Mouse (Mus musculus): ENCODE measurements around the gene Macrod2. TPM values are rescaled to one million over a fixed set of nuclear protein-coding genes. Genes with fewer than 3 reads are reported as not detected.

Macrod2 gene
- polyA plus RNA-seq, 1 experiment from 2014 or later = 19.9 TPM

DNA sequence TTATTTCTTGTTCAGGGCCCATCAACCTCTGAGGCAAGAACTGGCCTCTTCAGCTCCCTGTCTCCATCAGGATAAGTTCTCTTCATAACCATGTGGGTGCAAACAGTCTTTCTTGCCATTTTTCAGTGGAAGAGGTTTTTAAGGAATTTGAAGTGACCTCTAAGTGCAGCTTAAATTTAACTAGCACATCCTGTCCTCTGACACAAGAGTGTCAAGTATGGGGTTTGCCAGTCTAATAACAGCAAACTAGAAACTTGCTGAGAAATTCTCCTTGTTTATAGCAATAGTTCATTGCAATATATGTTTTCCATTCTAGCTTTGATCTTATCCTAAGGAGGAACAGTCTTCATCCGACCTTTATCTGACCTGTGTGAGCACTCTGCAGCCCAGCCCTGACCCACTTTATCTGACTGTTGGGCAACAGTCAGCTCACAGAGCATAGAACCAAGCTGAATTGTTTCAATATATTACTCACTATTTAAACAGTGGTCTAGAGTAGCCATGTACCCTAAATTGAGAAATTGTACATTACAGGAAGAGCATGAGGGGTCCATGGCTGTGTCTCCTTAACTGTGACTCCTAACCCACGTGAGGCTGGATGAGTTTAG, 226.7 kb downstream of the Macrod2 start:
- H3K4me2 ChIP-seq = no peak overlapping the region
- ATAC-seq (replicated peaks; ENCODE audit: low FRiP score) = no peak
- H3K9me3 ChIP-seq (ENCODE audit: control insufficient read depth, low read length) = no peaks in the 10 kb centered on the region
- no peak overlapping the region for H3K9ac ChIP-seq (ENCODE audit: low read depth, low read length)
- no peak for DNase-seq (ENCODE audit: low spot score)
- no peak overlapping the region for H3K4me3 ChIP-seq (ENCODE audit: low read depth, low read length)
- no peaks in the 10 kb centered on the region for H3K4me1 ChIP-seq (replicated peaks; ENCODE audit: control insufficient read depth, insufficient read depth, low read length)
- no peaks in the 10 kb centered on the region for H3K27me3 ChIP-seq (replicated peaks; ENCODE audit: control insufficient read depth, insufficient read depth, low read length)
- H3K27ac ChIP-seq (ENCODE audit: low read depth, low read length) = no peak overlapping the region
- H3K36me3 ChIP-seq (ENCODE audit: control insufficient read depth, insufficient read depth, low read length) = no peaks in the 10 kb centered on the region
- WGBS = 55% methylated on average over 2 of the region's 2 CpGs

DNA sequence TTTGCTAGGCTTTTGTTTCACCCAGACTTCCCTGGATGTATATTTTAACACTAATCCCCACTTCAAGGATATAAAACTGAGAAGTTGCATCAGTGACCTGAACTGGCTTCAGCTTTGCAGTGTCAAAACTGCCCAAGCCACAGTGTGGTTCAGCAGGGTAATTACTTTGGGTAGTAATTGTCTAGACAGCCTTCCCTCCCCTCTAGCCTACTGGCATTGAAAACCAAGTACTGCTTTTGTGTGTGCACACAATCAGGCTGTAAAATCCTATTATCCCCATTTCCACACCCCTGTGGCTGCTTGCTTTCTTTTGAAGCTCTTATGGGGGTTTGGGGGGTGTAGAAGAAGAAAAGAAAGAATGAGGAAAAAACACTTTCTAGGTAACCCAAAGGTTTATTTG, 258.4 kb downstream of the Macrod2 start:
- no peaks in the 10 kb centered on the region for H3K36me3 ChIP-seq (ENCODE audit: control insufficient read depth, insufficient read depth, low read length)
- no peaks in the 10 kb centered on the region for H3K9me3 ChIP-seq (ENCODE audit: control insufficient read depth, low read length)
- H3K27ac ChIP-seq (ENCODE audit: low read depth, low read length) = no peak overlapping the region
- no peak overlapping the region for H3K4me3 ChIP-seq (ENCODE audit: low read depth, low read length)
- no peaks in the 10 kb centered on the region for H3K4me1 ChIP-seq (replicated peaks; ENCODE audit: control insufficient read depth, insufficient read depth, low read length)
- no peak overlapping the region for H3K9ac ChIP-seq (ENCODE audit: low read depth, low read length)
- H3K4me2 ChIP-seq = no peak overlapping the region
- H3K27me3 ChIP-seq (replicated peaks; ENCODE audit: control insufficient read depth, insufficient read depth, low read length) = no peaks in the 10 kb centered on the region
- no peak for ATAC-seq (replicated peaks; ENCODE audit: low FRiP score)
- no peak for DNase-seq (ENCODE audit: low spot score)

DNA sequence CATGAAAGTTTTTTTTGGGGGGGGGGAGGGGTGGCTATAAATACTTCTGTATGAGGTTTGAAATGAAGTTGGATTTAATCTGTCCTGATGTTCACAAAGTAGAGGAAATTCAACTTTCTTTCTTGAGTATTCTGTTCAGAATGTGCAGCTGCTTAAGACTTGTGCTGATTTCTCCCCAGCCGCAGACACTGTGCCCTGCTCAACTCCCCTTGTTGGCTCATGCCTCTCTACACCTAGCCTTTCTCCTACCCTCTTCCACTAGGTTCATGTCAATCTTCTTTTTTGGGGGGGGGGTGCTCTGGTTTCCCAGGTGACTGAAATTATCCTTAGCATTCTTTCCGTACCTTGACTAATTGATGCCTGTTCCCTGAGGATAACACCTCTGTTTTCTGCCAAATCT, 258.9 kb downstream of the Macrod2 start:
- Histone ChIP-seq H3K36me3 (ENCODE audit: control insufficient read depth, insufficient read depth, low read length) (no peaks in the 10 kb centered on the region), H3K27ac (ENCODE audit: low read depth, low read length) (no peak overlapping the region), H3K9me3 (ENCODE audit: control insufficient read depth, low read length) (no peaks in the 10 kb centered on the region), H3K4me3 (ENCODE audit: low read depth, low read length) (no peak overlapping the region), H3K4me1 (replicated peaks; ENCODE audit: control insufficient read depth, insufficient read depth, low read length) (no peaks in the 10 kb centered on the region), H3K9ac (ENCODE audit: low read depth, low read length) (no peak overlapping the region), H3K4me2 (no peak overlapping the region), H3K27me3 (replicated peaks; ENCODE audit: control insufficient read depth, insufficient read depth, low read length) (no peaks in the 10 kb centered on the region)
- ATAC-seq (replicated peaks; ENCODE audit: low FRiP score) = no peak
- DNase-seq (ENCODE audit: low spot score) = no peak
- 72% methylated on average over 2 of the region's 2 CpGs for WGBS

DNA sequence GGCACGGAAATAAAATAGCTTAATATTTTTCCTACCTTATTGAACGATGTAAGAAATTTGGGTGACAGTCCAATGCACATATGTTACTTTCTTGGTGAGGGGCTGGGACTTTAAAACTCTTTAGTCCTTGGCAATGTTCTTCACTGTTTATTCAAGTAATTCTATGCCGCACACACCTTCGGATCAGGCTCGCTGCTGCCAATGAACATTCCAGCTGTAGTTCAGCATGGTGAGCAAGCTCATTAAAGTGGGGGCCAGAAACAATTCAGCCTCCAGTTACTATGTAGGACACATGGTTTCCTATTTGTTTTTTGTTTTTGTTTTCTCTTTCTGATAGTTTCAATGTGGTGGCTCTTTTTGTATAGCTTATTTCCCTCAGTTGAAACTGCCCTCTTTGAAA, 267.6 kb downstream of the Macrod2 start:
- 95% methylated on average over 5 of the region's 5 CpGs for WGBS
- H3K27ac ChIP-seq (ENCODE audit: low read depth, low read length) = no peak overlapping the region

DNA sequence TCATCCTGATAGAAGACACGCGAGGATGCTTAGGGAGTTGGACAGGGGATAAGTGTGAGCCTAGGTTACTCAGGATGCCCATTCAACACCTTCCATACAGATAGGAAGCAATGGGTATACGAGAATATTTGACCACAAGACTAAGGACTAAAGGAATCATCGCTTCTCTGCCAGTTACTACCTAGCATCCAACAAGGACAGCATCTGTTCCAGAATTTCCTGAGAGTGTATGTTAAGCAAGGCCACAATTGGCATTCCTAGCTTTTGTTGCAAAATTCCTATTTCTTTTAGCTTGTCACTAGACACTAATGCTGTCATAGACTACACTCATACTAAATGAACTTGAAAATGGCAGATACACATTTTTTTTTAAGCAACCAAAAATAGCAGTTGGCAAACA, 269.3 kb downstream of the Macrod2 start:
- no peaks in the 10 kb centered on the region for H3K27me3 ChIP-seq (replicated peaks; ENCODE audit: control insufficient read depth, insufficient read depth, low read length)
- H3K27ac ChIP-seq (ENCODE audit: low read depth, low read length) = no peak overlapping the region
- H3K4me2 ChIP-seq = no peak overlapping the region
- no peak for ATAC-seq (replicated peaks; ENCODE audit: low FRiP score)
- no peaks in the 10 kb centered on the region for H3K9me3 ChIP-seq (ENCODE audit: control insufficient read depth, low read length)
- no peaks in the 10 kb centered on the region for H3K36me3 ChIP-seq (ENCODE audit: control insufficient read depth, insufficient read depth, low read length)
- no peak overlapping the region for H3K9ac ChIP-seq (ENCODE audit: low read depth, low read length)
- no peaks in the 10 kb centered on the region for H3K4me1 ChIP-seq (replicated peaks; ENCODE audit: control insufficient read depth, insufficient read depth, low read length)
- WGBS = 75% methylated on average over 4 of the region's 4 CpGs
- no peak overlapping the region for H3K4me3 ChIP-seq (ENCODE audit: low read depth, low read length)
- DNase-seq (ENCODE audit: low spot score) = no peak

More for the DNA sequence above, 267.6 kb downstream of the Macrod2 start:
- no peak overlapping the region for H3K4me3 ChIP-seq (ENCODE audit: low read depth, low read length)
- no peaks in the 10 kb centered on the region for H3K9me3 ChIP-seq (ENCODE audit: control insufficient read depth, low read length)
- H3K36me3 ChIP-seq (ENCODE audit: control insufficient read depth, insufficient read depth, low read length) = no peaks in the 10 kb centered on the region
- H3K27me3 ChIP-seq (replicated peaks; ENCODE audit: control insufficient read depth, insufficient read depth, low read length) = no peaks in the 10 kb centered on the region
- ATAC-seq (replicated peaks; ENCODE audit: low FRiP score) (no peak), DNase-seq (ENCODE audit: low spot score) (no peak)
- H3K4me2 ChIP-seq = no peak overlapping the region
- H3K9ac ChIP-seq (ENCODE audit: low read depth, low read length) = no peak overlapping the region
- H3K4me1 ChIP-seq (replicated peaks; ENCODE audit: control insufficient read depth, insufficient read depth, low read length) = no peaks in the 10 kb centered on the region

DNA sequence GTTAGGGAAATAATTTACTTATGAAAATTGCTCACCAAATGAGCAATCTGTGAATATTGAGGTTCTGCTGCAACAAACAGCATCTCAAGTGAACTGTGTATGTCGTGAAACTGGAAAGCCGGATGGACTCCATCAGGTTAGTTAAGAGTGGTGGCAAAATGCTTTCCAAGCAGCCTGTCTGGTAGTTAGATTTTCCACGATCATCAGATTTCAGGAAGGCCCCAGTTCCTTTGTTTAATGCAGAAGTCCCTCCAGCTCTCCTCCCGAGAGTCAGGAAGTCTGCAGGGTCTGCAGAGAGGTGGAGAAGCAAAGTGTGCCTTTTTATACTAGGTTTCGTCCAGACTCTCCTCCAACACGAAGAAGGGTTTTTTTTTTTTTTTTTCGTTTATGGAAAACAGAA, 271.7 kb downstream of the Macrod2 start:
- Histone ChIP-seq H3K9me3 (ENCODE audit: control insufficient read depth, low read length) (no peaks in the 10 kb centered on the region), H3K27me3 (replicated peaks; ENCODE audit: control insufficient read depth, insufficient read depth, low read length) (no peaks in the 10 kb centered on the region), H3K27ac (ENCODE audit: low read depth, low read length) (no peak overlapping the region), H3K36me3 (ENCODE audit: control insufficient read depth, insufficient read depth, low read length) (no peaks in the 10 kb centered on the region), H3K4me2 (no peak overlapping the region; the same call in 1 of the 2 replicates), H3K4me1 (replicated peaks; ENCODE audit: control insufficient read depth, insufficient read depth, low read length) (no peaks in the 10 kb centered on the region), H3K9ac (ENCODE audit: low read depth, low read length) (no peak overlapping the region), H3K4me3 (ENCODE audit: low read depth, low read length) (no peak overlapping the region)
- DNase-seq (ENCODE audit: low spot score) = no peak
- WGBS = 42% methylated on average over 7 of the region's 7 CpGs
- ATAC-seq (replicated peaks; ENCODE audit: low FRiP score) = no peak

DNA sequence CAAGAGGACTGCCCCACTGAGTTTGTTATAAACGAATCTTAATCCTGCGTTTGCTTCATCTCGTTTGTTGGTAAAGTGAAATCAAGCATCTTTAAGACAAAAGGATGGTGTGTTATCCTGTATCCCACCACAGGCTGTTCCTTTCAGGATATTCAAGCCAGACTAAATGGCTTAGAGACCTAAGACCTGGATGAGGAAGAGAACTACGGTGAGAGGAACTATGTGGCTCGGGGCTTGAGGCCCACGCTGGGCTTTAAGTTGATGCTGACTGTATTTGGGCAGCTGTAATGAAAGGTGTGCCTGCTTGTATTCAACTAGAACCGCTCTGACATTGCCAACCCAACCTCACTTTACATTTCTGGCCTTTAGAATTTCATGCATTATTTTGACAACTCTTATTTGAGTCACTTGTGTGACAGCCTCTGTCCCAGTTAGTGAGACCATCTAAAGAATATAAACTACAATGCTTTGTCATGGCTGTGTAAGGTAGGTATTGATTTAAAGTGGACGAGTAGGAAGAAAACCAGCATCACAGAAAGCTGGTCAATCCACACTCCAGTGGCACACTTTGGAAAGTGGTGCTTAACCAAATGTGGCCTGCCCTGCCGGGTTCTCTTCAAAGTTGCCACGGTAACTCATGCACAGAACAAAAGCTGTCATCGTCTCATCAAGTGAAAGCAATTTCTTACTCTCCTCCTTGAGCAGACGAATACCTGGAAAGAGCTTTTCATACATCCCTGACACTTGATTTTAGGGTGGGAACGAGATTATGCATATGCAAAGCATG, 272.3 kb downstream of the Macrod2 start:
- H3K4me2 ChIP-seq = peak overlapping the region; percentile 47
- no peak overlapping the region for H3K27ac ChIP-seq (ENCODE audit: low read depth, low read length)
- H3K9ac ChIP-seq (ENCODE audit: low read depth, low read length) = no peak overlapping the region
- no peaks in the 10 kb centered on the region for H3K9me3 ChIP-seq (ENCODE audit: control insufficient read depth, low read length)
- no peak for DNase-seq (ENCODE audit: low spot score)
- H3K27me3 ChIP-seq (replicated peaks; ENCODE audit: control insufficient read depth, insufficient read depth, low read length) = no peaks in the 10 kb centered on the region
- WGBS = 64% methylated on average over 13 of the region's 13 CpGs
- H3K4me1 ChIP-seq (replicated peaks; ENCODE audit: control insufficient read depth, insufficient read depth, low read length) = no peaks in the 10 kb centered on the region
- no peaks in the 10 kb centered on the region for H3K36me3 ChIP-seq (ENCODE audit: control insufficient read depth, insufficient read depth, low read length)
- no peak for ATAC-seq (replicated peaks; ENCODE audit: low FRiP score)
- no peak overlapping the region for H3K4me3 ChIP-seq (ENCODE audit: low read depth, low read length)

DNA sequence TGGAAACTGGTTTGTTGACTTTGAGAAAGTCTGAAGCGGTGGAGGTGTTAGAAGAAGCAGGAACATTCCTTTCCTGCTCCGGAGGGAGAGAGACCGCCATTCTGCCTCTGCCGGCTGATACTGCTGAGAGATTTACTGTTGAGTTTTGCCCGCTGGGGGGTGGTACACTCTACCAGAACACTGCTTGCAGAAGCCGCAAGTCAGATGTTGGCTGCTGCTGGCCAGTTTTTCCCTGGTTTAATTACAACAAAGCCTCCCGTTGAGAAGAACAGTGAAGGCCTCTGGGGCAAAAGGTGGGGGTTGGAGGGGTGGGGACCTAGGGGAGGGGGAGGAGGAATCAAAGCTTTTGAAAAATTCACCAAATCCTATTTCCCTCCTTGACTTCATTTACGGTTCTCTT, 273.2 kb downstream of the Macrod2 start:
- H3K4me1 ChIP-seq (replicated peaks; ENCODE audit: control insufficient read depth, insufficient read depth, low read length) = no peaks in the 10 kb centered on the region
- 9% methylated on average over 8 of the region's 8 CpGs for WGBS
- H3K4me2 ChIP-seq = peak overlapping the region; percentile 47
- H3K9me3 ChIP-seq (ENCODE audit: control insufficient read depth, low read length) = no peaks in the 10 kb centered on the region
- H3K27me3 ChIP-seq (replicated peaks; ENCODE audit: control insufficient read depth, insufficient read depth, low read length) = no peaks in the 10 kb centered on the region
- DNase-seq (ENCODE audit: low spot score) (peak; percentile 44), ATAC-seq (replicated peaks; ENCODE audit: low FRiP score) (no peak; the same call in 1 of the 2 replicates)
- H3K9ac ChIP-seq (ENCODE audit: low read depth, low read length) = no peak overlapping the region
- H3K4me3 ChIP-seq (ENCODE audit: low read depth, low read length) = peak overlapping the region; percentile 4; the same call in 1 of the 2 replicates
- no peak overlapping the region for H3K27ac ChIP-seq (ENCODE audit: low read depth, low read length)
- no peaks in the 10 kb centered on the region for H3K36me3 ChIP-seq (ENCODE audit: control insufficient read depth, insufficient read depth, low read length)

DNA sequence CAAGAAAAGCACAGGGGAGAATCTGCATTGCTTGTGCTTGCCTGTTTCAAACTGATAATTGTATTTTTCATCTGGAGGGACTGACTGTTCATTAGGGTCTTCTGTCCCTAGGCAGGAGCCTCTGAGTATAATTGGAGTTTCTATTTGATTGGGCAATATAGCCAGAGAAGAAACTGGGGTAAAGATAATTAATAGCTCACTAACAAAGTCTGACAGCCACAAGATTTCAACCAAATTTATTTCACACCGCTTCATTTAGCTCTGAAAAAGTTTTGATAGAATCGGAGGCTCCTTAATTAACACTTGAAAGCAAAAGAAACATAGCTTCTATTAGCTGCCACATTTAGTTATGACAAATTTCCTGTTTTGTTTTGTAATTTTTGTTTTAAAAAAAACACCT, 274.0 kb downstream of the Macrod2 start:
- H3K27ac ChIP-seq (ENCODE audit: low read depth, low read length) = no peak overlapping the region
- no peak overlapping the region; the same call in 1 of the 2 replicates for H3K4me3 ChIP-seq (ENCODE audit: low read depth, low read length)
- WGBS = 64% methylated on average over 2 of the region's 2 CpGs
- no peaks in the 10 kb centered on the region for H3K4me1 ChIP-seq (replicated peaks; ENCODE audit: control insufficient read depth, insufficient read depth, low read length)
- H3K9ac ChIP-seq (ENCODE audit: low read depth, low read length) = no peak overlapping the region
- peak overlapping the region; percentile 47; the same call in 1 of the 2 replicates for H3K4me2 ChIP-seq
- no peak for ATAC-seq (replicated peaks; ENCODE audit: low FRiP score)
- H3K9me3 ChIP-seq (ENCODE audit: control insufficient read depth, low read length) = no peaks in the 10 kb centered on the region
- H3K36me3 ChIP-seq (ENCODE audit: control insufficient read depth, insufficient read depth, low read length) = no peaks in the 10 kb centered on the region
- DNase-seq (ENCODE audit: low spot score) = no peak
- no peaks in the 10 kb centered on the region for H3K27me3 ChIP-seq (replicated peaks; ENCODE audit: control insufficient read depth, insufficient read depth, low read length)
